Mouse (Mus musculus) olfactory bulb, adult 2 months (tissue): ENCODE measurements around the gene Itpk1. TPM values are rescaled to one million over a fixed set of nuclear protein-coding genes. Genes with fewer than 3 reads are reported as not detected.
A peak's percentile ranks its signal among the peaks of the same experiment; 100 is the strongest.

Source experiments
- H3K27ac ChIP-seq: fragments of 200-500 bp; 2 replicates; pipeline ENCODE4 v1.5.1; 2012; ENCODE audit warnings: low read depth, low read length; ENCODE audit not compliant: insufficient read depth
- H3K4me1 ChIP-seq: fragments of 200-500 bp; 2 replicates; pipeline ENCODE4 v1.6.1; 2012; ENCODE audit warnings: low read length; ENCODE audit not compliant: control insufficient read depth, insufficient read depth
- H3K4me3 ChIP-seq: fragments of 200-500 bp; 2 replicates; pipeline ENCODE4 v1.5.1; 2012; ENCODE audit warnings: mild to moderate bottlenecking, low read depth, low read length, moderate library complexity; ENCODE audit not compliant: insufficient read depth
- CTCF ChIP-seq: fragments of 200-500 bp; IDR thresholded peaks from 2 replicates; pipeline ENCODE4 v1.5.1; 2012; ENCODE audit warnings: low read depth, mild to moderate bottlenecking, low read length, moderate library complexity; ENCODE audit not compliant: insufficient read depth
- POLR2A ChIP-seq: fragments of 200-500 bp; IDR thresholded peaks from 2 replicates; pipeline ENCODE4 v1.6.1; 2012; ENCODE audit warnings: mild to moderate bottlenecking, low read depth, low read length, moderate library complexity; ENCODE audit not compliant: insufficient read depth
- WGBS: fragments of 180-500 bp; shearing (Covaris S2); methylation state at CpG from one replicate; pipeline ENCODE4 v1.1.7; 2018; 5-methylcytosine and 5-hydroxymethylcytosine counted together
- polyA plus RNA-seq: library from polyadenylated mRNA; stranded (reverse); fragments of >200 nt; gene quantifications from 2 replicates; pipeline ENCODE4 v1.2.4, GENCODE M21; 2012; ENCODE audit warnings: low replicate concordance; ENCODE audit not compliant: missing spikeins, insufficient read depth, insufficient read length

Gene Itpk1
- polyA plus RNA-seq, 1 experiment = not detected

- Histone ChIP-seq H3K4me1 (peaks cover 15% of the 10 kb centered on the region), H3K4me3 (no peak overlapping the region), H3K27ac (no peak overlapping the region)
- WGBS = 21% methylated on average over 4 of the region's 5 CpGs
- no peak for TF ChIP-seq POLR2A
- TF ChIP-seq CTCF = peak; percentile 69
Observed at GRCm38 (mm10) chr12:102733381-102733780, 28.7 kb upstream of the Itpk1 start.

- 0 out of 2 replicates have a peak overlapping the region, but pooled peaks have one; percentile 36 for H3K27ac ChIP-seq
- no peak for TF ChIP-seq CTCF
- TF ChIP-seq POLR2A = no peak
- 23% methylated on average over 16 of the region's 16 CpGs for WGBS
- H3K4me1 ChIP-seq = peaks cover 18% of the 10 kb centered on the region
- no peak overlapping the region for H3K4me3 ChIP-seq
Observed at GRCm38 (mm10) chr12:102730798-102731619, 26.3 kb upstream of the Itpk1 start.

- 45% methylated on average over 26 of the region's 26 CpGs for WGBS
- H3K27ac ChIP-seq = 0 out of 2 replicates have a peak overlapping the region, but pooled peaks have one; percentile 36
- H3K4me1 ChIP-seq = peaks cover 27% of the 10 kb centered on the region
- no peak overlapping the region for H3K4me3 ChIP-seq
- TF ChIP-seq CTCF (no peak), POLR2A (no peak)
Observed at GRCm38 (mm10) chr12:102729855-102730797, 25.4 kb upstream of the Itpk1 start.

- H3K27ac ChIP-seq = no peak overlapping the region; the same call in 1 of the 2 replicates
- H3K4me1 ChIP-seq = peaks cover 29% of the 10 kb centered on the region
- 46% methylated on average over 7 of the region's 7 CpGs for WGBS
- H3K4me3 ChIP-seq = no peak overlapping the region
- TF ChIP-seq CTCF = no peak
- no peak for TF ChIP-seq POLR2A
Observed at GRCm38 (mm10) chr12:102725761-102726175, 21.0 kb upstream of the Itpk1 start.

GRCm38 (mm10) chr12:102725146-102725545, 20.4 kb upstream of the Itpk1 start:
- WGBS = 94% methylated on average over 6 of the region's 6 CpGs
- TF ChIP-seq POLR2A (no peak), CTCF (no peak)
- peak overlapping the region; percentile 68 for H3K27ac ChIP-seq
- peaks cover 23% of the 10 kb centered on the region for H3K4me1 ChIP-seq
- no peak overlapping the region for H3K4me3 ChIP-seq

GRCm38 (mm10) chr12:102723861-102724260, 19.1 kb upstream of the Itpk1 start:
- TF ChIP-seq CTCF = no peak
- no peak for TF ChIP-seq POLR2A
- H3K4me3 ChIP-seq = no peak overlapping the region
- H3K27ac ChIP-seq = no peak overlapping the region
- 19% methylated on average over 6 of the region's 6 CpGs for WGBS
- peaks cover 22% of the 10 kb centered on the region for H3K4me1 ChIP-seq

- H3K27ac ChIP-seq = no peak overlapping the region
- no peak for TF ChIP-seq POLR2A
- no peak for TF ChIP-seq CTCF
- H3K4me1 ChIP-seq = peaks cover 22% of the 10 kb centered on the region
- WGBS = 80% methylated on average over 8 of the region's 8 CpGs
- H3K4me3 ChIP-seq = no peak overlapping the region
Observed at GRCm38 (mm10) chr12:102722966-102723365, 18.2 kb upstream of the Itpk1 start.

GRCm38 (mm10) chr12:102722451-102722850, 17.7 kb upstream of the Itpk1 start:
- Histone ChIP-seq H3K4me1 (peaks cover 22% of the 10 kb centered on the region), H3K27ac (no peak overlapping the region), H3K4me3 (no peak overlapping the region)
- 70% methylated on average over 11 of the region's 11 CpGs for WGBS
- TF ChIP-seq CTCF (no peak), POLR2A (no peak)
